Mouse (Mus musculus) heart, adult 9 months (tissue): ENCODE measurements at regions not wholly inside any gene's neighbourhood (a gene's known extent, or its start where the extent isn't known, plus 50 kb on each side); places are given as distances from the start of the nearest gene placed in this dataset.
A peak's percentile ranks its signal among the peaks of the same experiment; 100 is the strongest.

Experiments
- DNase-seq, 2 experiments: peaks; one replicate each; pipeline ENCODE4 v3.0.0; 2022; ENCODE audit warnings: low spot score in 2 of 2

DNA sequence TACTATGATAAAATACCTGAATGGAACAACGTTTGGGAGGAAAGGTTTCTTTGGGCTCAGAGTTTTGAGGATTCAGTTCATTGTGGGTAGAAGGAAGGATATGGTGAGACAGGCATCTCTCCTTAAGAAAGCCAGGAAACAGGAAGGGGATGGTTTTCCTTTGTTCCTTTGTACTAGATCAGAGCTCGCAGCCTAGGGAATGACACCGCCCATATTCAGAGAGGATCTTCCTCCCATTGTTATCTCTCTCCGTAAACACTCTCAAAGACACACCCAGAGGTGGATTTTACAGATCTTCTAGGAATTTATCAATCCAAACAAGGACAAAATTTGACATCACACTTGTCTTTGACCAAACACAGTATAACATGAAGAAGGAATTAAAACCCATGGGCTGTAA, 439.0 kb downstream of the Wdr11 start:
- DNase-seq: no peak

GRCm38 (mm10) chr7:130036235-130036634, 444.6 kb downstream of the Wdr11 start:
- DNase-seq: no peak

- peak; percentile 32 to 39 for DNase-seq
Observed at GRCm38 (mm10) chr7:130036845-130037572, 445.3 kb downstream of the Wdr11 start.

DNA sequence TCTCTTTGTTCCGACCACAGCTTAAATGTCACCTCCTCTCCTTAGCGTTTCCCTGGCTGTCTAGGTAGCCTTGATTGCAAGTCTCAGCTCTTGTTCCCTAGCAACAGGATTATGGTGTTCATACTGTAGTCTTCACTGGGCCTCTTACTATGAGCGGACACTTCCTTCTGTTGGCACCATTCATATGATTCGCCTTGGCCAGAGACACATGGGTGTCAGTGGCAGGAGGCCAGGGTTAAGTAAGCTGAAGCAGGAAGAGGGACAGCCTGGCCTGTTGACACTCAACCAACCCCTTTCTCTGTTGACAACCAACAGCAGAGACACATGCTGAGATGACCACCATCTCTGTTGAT, 445.9 kb downstream of the Wdr11 start:
- DNase-seq: no peak

- DNase-seq: no peak
Observed at GRCm38 (mm10) chr7:130040596-130040995, 448.9 kb downstream of the Wdr11 start.

- DNase-seq: no peak
Observed at GRCm38 (mm10) chr7:130041402-130041965, 449.8 kb downstream of the Wdr11 start.

DNA sequence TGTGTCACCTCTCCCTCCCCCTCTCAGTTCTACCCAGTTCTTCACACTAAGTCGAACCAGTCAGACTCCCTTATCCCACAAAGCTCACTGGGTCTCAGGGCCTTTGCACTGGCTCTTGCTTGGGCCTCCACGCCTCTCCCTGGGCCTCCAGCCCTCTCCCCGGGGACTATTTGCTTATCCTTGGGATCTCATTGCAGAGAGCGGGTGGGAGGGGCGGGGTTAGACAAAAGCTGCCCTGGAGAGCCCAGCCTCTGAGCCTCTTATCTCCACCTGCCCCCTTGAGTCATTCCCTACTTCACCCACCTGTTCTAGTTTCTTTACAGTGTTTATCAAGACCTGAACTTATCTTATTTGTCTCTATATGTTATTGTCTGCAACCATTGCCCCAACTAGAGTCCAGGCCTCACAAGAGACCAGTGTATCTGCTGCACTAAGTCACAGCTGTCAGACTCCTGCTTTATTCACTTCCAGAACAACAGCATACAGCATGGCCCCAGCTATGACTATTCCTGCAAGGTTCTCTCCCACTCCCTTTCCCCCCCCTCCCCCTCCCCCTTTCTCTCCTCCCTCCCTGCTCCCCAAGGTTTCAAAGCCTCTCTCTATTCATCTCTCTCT, 450.7 kb downstream of the Wdr11 start:
- no peak for DNase-seq

DNA sequence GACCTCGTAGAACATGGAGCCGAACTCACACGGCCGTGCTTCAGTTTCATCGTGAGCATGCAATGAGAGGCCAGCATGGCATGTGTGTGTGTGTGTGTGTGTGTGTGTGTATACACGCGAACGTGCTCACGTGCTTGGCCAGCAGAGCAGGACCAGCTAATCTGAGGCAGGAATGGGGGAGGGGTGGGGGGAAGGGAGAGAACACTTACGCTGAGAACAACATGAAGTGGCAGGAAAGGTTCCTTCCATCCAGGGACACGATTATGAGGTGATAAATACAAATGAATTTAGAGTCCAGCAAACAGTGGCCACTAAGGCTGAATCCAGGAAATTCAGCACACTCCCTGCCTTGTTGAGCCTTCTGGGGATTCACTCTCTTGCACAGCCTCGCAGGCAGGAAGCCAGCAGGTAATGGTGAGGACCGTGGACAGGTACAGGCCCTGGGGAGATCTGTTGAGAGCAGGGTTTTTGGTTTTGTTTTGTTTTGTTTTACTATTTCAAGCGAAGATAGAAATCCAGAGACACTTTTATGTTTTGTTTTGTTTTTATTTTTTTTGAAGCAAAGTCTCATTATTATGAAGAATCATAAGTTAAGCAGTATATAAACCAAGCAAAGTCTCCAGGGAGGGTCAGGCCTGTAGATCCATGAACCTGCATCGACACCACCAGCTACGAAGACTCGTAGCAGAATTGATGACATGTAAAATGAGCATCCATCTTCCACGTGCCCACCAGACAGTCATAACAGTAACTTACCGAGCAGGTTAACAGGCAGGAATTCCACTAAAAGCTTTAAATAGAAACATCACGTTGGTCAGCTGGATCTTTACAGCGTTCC, 452.0 kb downstream of the Wdr11 start:
- no peak for DNase-seq

DNA sequence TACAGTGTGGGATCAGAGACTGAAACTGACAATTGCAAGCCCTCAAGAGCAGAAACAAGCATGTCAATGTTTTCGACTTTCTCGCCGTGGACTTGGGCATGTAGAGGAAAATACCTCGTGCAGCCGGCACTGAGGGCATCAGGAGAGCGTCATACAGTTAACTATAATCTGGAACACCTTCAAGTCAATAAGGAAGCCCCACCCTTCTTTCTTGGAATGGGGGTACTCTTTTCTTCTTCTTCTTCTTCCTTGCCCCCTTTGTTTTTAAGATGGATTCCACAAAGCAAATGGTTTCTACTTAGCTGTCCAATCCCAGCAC, 452.5 kb downstream of the Wdr11 start:
- no peak for DNase-seq

- no peak for DNase-seq
Observed at GRCm38 (mm10) chr7:130044581-130044980, 452.9 kb downstream of the Wdr11 start.

GRCm38 (mm10) chr7:130046086-130046485, 454.4 kb downstream of the Wdr11 start:
- no peak for DNase-seq

DNA sequence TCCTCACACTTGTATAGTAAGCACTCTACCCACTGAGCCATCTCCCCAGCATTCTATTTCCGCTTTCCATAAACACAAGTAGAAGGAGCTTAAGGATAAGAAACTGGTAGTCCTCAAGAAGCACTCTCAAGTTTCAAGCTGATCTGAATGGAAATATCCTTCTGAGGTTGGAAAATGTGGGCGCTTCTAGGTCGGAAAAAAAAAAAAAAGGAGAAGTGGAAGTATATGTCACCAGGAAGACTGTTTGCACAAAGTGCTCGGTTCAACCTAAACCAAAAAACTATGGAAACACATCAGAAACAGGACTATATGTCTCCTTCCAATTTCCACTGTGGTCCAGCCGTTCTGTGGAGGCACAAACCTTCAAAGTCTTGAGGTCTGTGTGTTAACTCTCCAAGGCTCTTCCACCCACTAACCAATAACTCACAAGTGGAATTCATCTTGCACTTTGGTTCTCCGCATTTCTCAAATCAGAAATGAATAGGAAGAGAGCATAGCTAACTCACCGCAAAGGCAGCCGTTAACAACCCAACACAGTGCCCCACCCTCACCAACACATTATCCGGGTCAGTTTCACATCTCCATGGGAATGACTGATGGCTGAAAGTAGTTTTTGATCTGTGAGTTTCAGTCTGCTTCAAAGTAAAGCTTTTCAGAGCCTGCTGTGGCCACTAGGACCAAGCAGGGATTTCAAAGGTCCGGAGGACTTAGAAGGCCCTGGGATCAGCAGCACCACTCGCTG, 455.8 kb downstream of the Wdr11 start:
- no peak for DNase-seq

- no peak for DNase-seq
Observed at GRCm38 (mm10) chr7:130048106-130048772, 456.6 kb downstream of the Wdr11 start.

DNA sequence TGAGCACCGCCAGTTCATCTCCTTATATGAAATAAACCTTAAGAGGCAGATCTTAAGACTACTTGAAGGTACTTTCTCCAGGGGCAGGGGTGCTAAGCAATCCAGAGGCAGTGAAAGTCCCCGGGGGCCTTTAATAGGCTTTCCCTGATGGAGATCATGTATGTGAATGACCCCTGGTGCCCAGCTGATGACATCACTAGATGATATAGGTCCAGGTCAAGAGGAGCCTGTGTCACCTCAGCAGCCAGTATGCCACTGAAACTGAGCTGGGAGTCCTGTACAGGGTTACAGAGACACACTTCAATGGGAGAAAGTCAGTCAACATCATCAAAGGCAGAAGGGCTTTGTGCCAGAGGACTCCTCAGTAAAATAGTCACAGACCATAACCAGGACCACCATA, 457.8 kb downstream of the Wdr11 start:
- no peak for DNase-seq

DNA sequence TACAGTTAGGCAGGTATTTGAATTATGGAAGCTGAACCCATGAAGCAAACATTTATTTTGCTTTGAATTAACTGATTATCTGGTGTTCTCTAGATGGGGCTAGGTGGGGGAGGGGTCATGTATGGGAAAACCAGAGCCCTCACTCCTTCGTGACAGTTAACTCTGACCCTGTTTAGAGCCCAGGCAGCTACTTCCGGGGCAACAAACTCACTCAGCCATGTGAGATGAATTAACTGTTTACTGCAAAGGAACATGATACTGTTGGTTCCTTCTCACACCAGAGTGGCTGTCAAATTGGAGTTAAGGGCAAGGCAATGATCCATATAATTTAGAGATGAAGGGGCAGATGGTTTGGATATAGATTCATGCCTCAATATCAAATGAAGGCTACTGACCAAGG, 458.5 kb downstream of the Wdr11 start:
- no peak for DNase-seq

DNA sequence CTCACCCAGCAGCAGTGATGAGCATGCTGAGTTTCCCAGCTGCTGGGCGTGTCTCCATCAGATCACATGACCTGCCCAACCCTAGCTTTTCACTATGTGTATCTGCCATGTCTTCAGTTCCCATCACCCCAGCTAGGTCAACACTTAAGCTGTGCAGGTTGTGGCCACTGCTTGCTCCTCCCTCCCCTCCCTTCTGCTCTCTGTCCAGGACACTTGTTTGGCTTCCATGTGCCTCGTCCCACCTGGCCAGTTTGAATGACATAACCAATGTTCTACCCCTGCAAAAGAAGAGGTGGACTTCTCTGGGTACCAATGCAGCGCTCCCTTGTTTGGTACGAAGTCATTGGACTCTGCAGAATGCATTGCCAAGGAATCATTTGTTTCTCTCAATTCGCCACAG, 460.7 kb downstream of the Wdr11 start:
- DNase-seq: no peak

- DNase-seq: no peak
Observed at GRCm38 (mm10) chr7:130057708-130058107, 462.5 kb downstream of the Ate1 start.

GRCm38 (mm10) chr7:130058267-130058666, 461.9 kb downstream of the Ate1 start:
- DNase-seq: no peak

DNA sequence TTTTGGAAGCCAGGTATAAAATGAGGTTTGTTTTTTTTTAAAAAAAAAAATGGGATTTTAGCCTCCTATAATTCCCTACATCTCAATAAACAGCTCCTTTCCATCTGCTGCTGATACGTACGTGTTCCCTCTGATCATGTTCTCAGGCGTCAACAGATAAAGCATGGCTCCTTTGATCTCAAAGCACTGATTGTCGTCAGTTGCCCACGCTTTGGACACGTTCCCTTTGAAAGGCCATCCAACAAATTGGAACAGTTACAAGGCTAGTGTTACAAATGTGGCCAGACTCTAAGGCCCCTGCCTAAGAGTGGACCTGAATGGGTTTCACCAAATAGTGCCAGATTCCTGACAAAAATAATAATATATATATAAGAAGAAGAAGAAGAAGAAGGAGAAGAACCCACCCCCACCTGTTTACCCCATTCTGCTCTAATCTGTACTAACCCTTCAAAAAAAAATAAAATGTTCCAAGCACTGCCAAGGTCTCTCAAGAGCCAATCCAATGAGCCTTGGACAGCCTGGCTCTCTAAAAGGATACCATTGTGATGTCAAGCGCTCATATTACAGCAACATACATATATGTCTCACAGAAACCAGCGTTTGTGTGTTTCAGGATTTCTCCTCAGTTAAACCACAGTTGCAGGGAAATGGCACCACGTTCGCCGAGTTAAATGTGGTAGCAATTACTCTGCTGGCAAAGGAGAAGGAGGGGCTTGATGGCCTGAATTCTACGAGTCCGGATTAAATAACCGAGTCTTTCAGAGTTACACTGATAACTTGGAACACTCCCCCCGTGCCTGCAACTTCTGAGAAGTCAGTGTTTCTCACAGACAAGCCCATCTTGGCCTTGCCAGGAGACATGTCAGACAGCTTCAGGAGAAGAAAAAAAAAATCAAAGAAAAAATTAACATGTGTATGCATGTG, 460.2 kb downstream of the Ate1 start:
- no peak for DNase-seq

DNA sequence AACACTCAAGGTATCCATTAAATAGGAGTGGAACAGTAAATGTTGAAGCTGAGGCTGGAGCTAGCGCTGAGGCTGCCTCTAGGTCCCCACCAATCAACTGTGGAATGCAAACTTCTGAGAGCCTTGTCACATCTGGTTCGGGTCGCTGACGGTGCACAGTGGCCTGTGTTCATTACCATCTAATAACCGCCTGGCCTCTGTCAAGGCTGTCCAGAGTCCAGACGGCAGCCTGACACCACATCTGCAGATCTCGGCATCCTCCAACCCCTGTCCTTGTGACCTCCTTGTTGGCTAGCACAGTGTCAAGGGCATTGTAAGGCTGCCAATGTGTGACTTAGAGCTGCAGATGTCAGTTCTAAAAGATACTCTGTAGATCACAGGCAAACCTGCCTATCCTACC, 455.7 kb downstream of the Ate1 start:
- no peak for DNase-seq
